Mouse (Mus musculus): ENCODE measurements at regions not wholly inside any gene's neighbourhood (a gene's known extent, or its start where the extent isn't known, plus 50 kb on each side); places are given as distances from the start of the nearest gene placed in this dataset.
A peak's percentile ranks its signal among the peaks of the same experiment; 100 is the strongest.
"Not testable (repeated sequence)": the region's sequence is repeated elsewhere in the genome, so short reads cannot be mapped to it uniquely, and the experiment has no call there.

DNA sequence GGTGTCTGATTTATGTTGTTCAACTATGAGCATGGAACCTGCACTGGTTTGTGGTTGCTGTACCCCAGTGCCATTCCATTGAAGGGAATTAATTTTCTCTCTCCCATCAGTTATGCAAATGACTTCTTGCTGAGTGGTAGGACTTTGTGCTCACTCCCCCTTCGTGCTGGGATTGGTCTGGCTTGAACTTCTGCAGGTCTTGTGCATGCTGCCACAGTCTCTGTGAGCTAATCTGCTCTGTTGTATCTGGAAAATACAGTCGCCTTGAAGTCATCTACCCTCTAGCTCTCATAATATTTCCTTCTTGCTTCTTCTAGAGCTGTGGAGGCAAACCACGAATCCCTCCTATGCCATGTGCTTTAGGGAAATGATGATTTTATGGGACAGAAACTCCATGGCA is 243.6 kb upstream of the Dpp6 start:
- no peak for DNase-seq (ENCODE audit: low spot score in 2 of 2)

DNA sequence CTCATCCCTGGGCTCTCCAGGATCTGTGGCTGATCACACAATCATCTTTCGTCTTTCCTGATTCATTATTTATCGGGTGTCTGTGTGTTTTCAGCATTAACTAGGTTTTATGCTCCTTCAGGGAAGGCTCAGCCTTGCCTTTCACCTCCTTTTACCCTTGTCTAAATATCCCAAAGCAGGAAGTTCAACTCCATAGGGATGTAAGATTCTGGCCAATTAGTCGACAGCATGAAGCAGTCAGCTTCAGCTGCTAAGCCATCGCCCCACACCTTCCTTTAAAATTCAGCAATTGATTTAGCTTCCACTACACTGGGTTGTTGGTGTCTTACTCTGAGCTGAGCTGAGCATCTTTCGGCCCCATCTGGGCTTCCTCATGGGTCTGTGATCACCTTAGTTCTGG is 230.9 kb upstream of the Dpp6 start:
- DNase-seq (ENCODE audit: low spot score in 2 of 2), result no peak

DNA sequence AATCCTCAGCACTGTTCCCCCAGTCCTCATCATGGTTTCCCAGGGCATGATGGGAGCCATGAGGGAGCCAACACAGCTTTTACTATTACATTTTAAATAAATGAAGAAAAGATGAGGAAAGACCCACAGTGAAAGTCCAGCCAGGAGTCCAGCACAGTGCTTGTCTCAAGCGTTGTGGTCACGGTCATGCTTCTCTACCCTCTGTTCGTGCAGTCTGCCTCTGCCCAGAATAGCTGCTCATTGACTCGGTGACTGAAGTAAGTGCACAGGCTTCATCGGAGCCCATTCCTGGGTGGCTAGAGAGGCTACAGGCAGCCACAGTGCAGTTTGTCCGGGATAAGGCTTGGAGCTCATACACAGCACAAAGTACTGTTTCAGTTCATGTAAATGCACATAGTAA is 226.1 kb upstream of the Dpp6 start:
- DNase-seq (ENCODE audit: low spot score in 2 of 2), result no peak

DNA sequence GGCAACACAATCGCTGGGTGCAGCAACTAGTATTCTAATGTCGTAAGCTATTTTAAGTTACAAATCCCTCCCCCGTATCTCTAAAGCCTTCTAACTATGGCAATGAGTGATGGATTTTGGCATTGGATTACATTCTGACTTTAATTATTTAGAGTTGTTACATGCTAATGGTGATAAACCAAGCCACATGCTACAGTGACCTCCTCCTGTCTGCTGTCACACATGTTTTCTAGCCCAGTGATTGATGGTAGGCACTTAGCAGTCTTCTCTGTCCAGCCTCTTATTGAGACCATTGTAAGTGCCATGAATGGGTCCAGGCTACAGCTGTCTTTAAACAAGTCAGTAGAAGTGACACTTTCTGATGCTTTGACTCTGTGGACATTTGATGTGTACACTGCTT is 224.7 kb upstream of the Dpp6 start:
- DNase-seq (ENCODE audit: low spot score in 2 of 2), result no peak

DNA sequence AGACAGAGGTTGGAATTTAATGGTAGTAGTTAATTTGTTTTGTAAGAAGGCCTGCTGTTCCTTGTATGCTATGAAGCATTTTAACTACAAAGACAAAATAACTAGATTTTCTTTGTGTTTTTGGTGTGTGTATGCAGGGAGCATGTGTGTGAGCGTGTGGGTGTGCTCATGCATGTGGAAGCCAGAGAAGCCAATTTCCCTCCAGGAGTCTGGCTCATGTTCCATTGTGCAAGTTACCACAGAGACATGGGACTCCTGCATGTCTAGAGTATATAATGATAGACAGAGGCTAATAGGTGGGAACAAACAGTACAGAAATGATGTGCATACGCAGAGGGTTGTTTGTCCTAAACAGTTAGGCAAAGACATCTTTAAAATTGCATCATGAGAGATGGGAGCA is 219.0 kb upstream of the Dpp6 start:
- DNase-seq (ENCODE audit: low spot score in 2 of 2), result no peak

DNA sequence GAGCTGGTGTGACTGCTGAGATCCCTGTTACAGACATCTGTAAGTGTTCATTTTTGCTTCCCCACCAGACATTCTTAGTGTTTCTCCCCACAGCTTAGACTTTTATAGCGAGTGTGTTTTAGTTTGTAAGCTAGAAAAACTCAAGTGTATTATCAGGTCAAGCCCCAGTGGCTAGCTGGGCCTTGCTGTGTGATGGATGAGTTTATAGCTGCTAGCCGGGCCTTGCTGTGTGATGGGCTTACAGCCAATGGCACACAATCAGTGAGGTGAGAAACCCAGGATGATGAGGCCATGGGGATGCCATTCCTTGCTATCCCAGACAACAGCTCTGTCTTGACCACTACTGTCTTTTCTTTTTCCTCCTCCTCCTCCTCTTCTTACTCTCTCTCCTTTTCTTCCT is 197.7 kb upstream of the Dpp6 start:
- DNase-seq (ENCODE audit: low spot score in 2 of 2), result no peak

DNA sequence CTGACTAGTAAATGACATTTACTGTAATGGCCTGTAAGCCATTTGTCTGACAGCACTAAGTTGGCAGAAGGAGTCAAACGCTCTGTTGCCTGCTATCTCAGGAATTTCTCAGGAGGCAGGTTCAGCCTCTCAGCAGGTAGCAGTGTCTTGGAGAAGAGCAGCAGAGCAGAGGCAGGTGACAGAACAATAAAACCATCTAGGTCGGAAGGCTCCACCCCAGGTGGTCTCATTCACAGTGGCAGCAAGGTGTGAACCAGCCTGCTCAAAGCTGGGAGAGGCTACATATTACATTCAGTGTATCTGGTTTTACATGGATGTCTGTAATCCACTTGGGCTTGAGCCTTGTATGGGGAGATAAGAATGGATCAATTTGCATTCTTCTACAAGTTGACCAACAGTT is 194.9 kb upstream of the Dpp6 start:
- DNase-seq (ENCODE audit: low spot score in 2 of 2), result no peak

DNA sequence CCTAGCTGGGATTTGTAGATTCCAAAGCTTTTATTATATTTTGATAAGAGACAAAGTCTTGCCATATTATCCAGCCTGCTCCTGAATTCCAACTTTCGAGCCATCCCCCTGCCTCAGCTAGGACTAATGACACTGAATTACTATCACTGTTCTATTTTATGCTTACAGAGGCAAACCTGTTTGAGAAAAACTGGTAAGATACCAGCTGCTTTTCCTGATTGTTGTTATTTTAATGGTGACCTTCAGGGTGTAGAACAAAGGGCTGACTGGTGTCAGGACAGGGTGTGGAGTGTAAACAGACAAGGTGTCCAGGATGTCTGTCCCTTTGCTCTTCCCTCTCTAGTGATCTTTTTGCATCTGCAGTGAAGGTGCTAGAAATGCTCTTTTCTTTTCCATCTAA is 145.5 kb upstream of the Dpp6 start:
- no peak for DNase-seq (ENCODE audit: low spot score in 2 of 2)

DNA sequence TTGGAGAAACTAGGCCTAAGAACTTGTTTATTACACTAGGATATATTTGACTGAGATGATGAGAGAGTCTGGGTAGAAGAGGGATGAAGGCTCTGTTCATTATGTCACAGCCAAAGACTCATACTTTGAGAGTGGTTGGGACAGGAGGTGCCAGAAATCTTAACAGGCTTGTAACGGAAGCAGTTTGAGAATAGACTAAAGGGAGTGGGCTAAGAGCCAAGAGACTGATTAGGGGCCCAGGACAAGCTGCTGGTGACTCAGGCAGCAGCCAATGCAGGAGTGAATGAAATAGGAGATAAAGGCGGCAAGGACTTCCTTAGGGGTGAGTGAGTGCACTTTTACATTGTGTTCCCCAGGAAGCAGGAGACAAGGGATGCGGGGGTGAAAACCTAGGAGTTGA is 127.2 kb upstream of the Dpp6 start:
- no peak for DNase-seq (ENCODE audit: low spot score in 2 of 2)

DNA sequence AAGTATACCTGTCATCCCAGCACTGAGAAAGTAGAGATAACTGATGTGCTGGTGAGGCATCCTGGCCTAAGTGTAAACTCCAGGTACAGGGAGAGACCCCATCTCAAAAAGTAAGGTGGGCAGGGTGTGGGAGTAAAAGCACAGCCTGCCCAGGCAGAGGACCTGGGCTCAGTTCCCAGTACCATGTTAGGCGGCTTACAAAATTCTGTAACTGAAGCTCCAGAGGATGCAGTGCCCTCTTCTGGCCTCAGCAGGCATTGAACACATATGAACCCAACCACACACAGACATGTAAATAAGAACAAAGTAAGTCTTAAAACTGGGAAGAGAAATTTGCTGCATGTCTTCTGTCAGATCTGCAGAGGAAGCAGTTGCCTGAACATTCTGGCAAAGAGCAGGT is 125.9 kb upstream of the Dpp6 start:
- no peak for DNase-seq (ENCODE audit: low spot score in 2 of 2)

DNA sequence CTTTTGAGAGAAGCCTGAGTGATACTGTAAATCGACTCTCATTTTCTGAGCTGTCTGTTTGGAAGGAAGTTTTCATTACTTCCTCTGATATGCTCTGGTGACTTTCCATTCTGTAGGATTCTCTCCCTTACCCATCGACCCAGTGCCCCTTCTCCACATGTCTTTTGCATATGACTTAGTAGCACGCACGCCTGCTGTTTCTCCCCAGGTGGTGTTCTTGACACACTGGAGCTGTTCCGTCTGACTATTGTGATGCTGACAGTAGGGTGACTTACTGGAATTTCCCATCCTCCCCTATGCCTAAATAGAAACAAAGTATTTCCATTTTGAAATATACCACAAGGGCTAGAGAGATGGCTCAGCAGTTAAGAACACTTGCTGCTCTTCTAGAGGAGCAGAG is 125.0 kb upstream of the Dpp6 start:
- no peak for DNase-seq (ENCODE audit: low spot score in 2 of 2)

DNA sequence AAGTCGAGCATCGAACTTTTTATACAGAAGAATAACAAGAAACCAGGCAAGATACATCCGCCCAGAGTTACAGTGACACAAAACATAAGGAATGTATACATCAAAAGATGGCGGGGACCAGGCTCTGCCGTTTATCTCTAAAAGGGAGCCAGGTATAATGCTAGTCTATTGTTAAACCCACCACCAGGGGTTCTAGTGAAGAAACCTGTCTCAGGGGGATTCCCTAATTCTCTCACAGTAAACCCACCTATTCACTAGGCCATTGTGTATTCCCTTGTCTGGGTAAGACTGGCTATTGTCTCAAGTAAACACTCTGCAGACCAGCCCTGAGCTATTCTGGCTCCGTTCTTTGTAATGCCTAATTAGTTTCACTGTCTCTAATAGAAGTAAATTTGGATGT is 113.4 kb upstream of the Dpp6 start:
- DNase-seq (ENCODE audit: low spot score in 2 of 2), result not testable (repeated sequence)

DNA sequence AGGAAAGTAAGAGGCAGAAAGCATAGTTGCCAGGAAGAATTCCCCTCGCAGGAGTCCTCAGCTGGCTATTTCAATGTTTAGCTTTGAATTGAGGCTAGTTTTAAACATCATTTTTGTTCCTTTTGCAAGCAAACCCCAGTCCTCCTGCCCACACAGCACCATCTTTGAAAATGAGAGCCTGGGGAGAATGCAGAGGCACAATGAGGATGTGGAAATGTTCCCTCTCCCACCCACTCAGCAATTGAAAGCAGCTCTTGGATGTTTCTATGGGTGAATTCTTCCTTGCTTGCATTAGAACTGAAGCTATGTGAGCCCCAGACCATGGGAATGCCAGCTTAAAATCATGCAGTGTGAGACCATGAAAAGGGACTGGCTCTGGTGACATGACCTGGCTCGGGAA is 109.3 kb upstream of the Dpp6 start:
- peak; percentile 63 to 68 for DNase-seq (ENCODE audit: low spot score in 2 of 2)

DNA sequence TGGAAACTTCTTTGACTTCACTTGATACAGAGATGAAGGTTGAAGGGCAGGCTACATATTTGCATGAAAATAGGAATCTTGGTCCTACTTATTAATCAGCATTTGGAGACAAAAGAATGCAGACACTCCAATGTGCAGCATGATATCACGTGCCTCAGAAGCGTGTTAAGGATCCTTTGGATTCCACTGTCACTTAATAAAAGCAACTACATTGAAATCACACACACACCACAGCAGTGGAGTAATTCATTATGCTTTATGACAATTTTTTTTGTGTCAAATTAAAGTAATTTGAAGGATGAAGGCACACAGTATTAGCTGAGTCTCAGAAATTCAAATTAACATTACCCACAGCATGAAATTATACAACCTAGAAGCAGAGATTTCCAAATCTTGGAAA is 92.5 kb upstream of the Dpp6 start:
- no peak for DNase-seq (ENCODE audit: low spot score in 2 of 2)

DNA sequence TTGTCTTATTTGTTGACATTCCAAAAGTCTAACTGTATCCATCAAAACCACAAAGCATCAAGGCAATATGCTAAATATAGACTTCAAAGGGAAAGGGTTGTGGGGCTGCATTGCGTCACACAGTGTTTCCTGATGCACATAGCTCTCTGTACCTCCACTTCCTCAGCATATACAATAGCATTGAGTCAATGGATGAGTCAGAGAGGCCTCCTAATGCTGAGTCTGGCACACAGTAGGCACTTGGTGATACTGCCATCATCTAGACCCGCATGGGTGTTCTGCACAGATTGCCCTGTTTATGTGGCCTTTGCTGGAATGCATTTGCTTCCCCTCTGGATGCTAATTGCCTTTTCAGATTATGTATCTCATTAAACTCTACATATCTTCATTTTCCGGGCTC is 91.0 kb upstream of the Dpp6 start:
- DNase-seq (ENCODE audit: low spot score in 2 of 2), result no peak

DNA sequence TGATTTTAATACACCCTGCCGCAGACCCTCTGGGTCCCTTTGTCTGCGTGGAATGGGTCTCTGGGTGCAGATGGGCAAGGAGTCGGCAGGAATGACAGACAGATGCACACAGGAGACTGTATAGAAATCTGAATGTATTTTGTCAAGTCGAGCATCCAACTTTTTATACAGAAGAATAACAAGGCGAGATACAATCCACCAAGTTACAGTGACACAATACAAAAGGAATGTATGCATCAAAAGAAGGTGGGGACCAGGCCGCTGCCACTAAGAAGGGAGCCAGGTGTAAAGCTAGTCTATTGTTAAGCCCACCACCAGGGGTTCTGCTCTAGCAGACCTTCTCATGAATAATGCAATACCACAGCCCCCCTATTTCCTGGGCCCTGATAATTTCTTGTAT is 65.8 kb upstream of the Dpp6 start:
- DNase-seq (ENCODE audit: low spot score in 2 of 2), result not testable (repeated sequence)

DNA sequence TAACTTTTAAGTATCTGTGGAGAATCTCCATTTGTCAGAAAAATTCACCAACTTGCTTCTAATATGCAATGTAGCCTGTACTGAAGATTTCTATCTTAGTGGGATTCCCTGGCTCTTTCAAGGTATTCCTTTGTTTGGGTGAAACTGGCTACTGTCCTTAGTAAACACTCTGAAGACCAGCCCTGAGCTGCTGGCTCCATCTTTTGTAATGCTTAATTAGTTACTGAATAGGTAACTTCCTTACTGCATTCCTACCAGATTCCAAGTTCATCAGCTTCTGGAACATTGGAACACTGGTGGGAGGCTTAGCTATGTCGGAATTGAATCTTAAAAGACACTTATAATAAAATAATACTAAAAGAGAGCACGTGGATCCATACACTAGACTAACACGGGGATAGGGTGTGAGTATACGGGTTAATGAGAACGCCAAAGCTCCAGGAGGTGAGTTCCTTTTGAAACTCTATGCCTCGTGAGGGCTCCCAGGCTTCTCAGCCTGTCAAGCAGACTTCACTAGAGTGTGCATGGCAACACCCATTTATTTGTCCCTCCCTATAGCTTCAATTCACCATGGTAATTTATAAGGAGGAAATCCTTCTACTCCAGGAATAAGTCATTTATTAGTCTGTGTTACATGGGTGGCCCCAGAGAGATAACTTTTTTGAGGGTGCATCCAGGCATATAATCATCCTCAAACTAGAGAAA is 65.2 kb upstream of the Dpp6 start:
- not testable (repeated sequence) for DNase-seq (ENCODE audit: low spot score in 2 of 2)

DNA sequence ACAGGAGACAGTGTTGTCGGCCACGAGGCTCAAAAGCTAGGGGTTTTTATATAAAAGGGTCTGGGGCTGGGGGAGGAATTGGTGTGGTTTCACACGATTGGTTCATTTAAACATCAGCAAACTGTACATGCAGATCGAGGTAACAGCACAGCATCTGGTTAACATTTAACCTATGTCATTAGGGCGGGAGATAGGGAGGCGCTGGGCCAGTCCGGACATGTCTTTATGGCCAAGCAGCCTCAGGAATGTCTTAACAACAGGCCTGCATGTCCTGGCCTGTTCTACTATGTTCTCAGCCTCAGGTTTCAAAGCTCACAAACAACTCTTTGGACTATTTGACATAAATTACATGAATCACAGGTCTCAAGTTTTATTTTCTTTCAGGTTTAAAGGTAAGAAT is 62.9 kb upstream of the Dpp6 start:
- not testable (repeated sequence) for DNase-seq (ENCODE audit: low spot score in 2 of 2)

Data from right cerebral cortex, adult 2 months (tissue).